Mouse (Mus musculus) adrenal gland, postnatal 14 days (tissue): ENCODE measurements around the gene Gm17581. TPM values are rescaled to one million over a fixed set of nuclear protein-coding genes. Genes with fewer than 3 reads are reported as not detected.
A peak's percentile ranks its signal among the peaks of the same experiment; 100 is the strongest.
"Not testable (repeated sequence)": the region's sequence is repeated elsewhere in the genome, so short reads cannot be mapped to it uniquely, and the experiment has no call there.

Experiments
- DNase-seq: peaks from one replicate; pipeline ENCODE4 v3.0.0; 2021; ENCODE audit warnings: mixed read lengths
- long read RNA-seq, 2 experiments: library from polyadenylated mRNA; stranded (forward); transcript quantifications; one replicate each; pipeline ENCODE4 v2.0.0; 2021
- total RNA-seq: library from RNA; stranded (reverse); gene quantifications from 2 replicates; pipeline ENCODE4 v1.2.3, GENCODE M21; 2021

Gm17581 gene
- total RNA-seq, result not detected in 2 replicates
- long read RNA-seq, experiment 1, result 0 reads
- long read RNA-seq, experiment 2, result 0 reads

GRCm38 (mm10) chr2:155735766-155736165, at the start of gene Gm17581:
Gm17581 (minus strand) TSS chr2:155735866.
- not testable (repeated sequence) for DNase-seq

- no peak for DNase-seq
Observed at GRCm38 (mm10) chr2:155784534-155784933, 48.9 kb upstream of the Gm17581 start.

GRCm38 (mm10) chr2:155779506-155779905, 43.8 kb upstream of the Gm17581 start:
- DNase-seq, result no peak

GRCm38 (mm10) chr2:155779066-155779465, 43.4 kb upstream of the Gm17581 start:
- peak; percentile 17 for DNase-seq

GRCm38 (mm10) chr2:155778004-155778403, 42.3 kb upstream of the Gm17581 start:
- DNase-seq, result no peak

- DNase-seq, result no peak
Observed at GRCm38 (mm10) chr2:155777688-155777985, 42.0 kb upstream of the Gm17581 start.

- no peak for DNase-seq
Observed at GRCm38 (mm10) chr2:155776824-155777687, 41.4 kb upstream of the Gm17581 start.

GRCm38 (mm10) chr2:155775685-155776263, 40.1 kb upstream of the Gm17581 start:
- DNase-seq, result peak; percentile 86

GRCm38 (mm10) chr2:155774927-155775684, 39.4 kb upstream of the Gm17581 start, which contains the start of gene Mmp24:
Mmp24 (plus strand) TSS chr2:155775342.
- DNase-seq, result no peak

GRCm38 (mm10) chr2:155774261-155774926, 38.7 kb upstream of the Gm17581 start:
- DNase-seq, result no peak

- no peak for DNase-seq
Observed at GRCm38 (mm10) chr2:155773664-155774063, 38.0 kb upstream of the Gm17581 start.

- DNase-seq, result peak; percentile 86
Observed at GRCm38 (mm10) chr2:155764679-155765418, 29.2 kb upstream of the Gm17581 start.

GRCm38 (mm10) chr2:155756855-155757566, 21.3 kb upstream of the Gm17581 start:
- DNase-seq, result peak; percentile 33

- peak; percentile 89 for DNase-seq
Observed at GRCm38 (mm10) chr2:155755746-155756145, 20.1 kb upstream of the Gm17581 start.

GRCm38 (mm10) chr2:155751014-155751786, 15.5 kb upstream of the Gm17581 start, which contains the start of gene Procr:
Procr (plus strand) TSS chr2:155751117.
- peak; percentile 78 for DNase-seq

GRCm38 (mm10) chr2:155749394-155749793, 13.7 kb upstream of the Gm17581 start:
- no peak for DNase-seq

GRCm38 (mm10) chr2:155745487-155745886, 9.8 kb upstream of the Gm17581 start:
- no peak for DNase-seq

GRCm38 (mm10) chr2:155743351-155743750, 7.7 kb upstream of the Gm17581 start:
- no peak for DNase-seq

- DNase-seq, result peak; percentile 83
Observed at GRCm38 (mm10) chr2:155742931-155743337, 7.3 kb upstream of the Gm17581 start.

- no peak for DNase-seq
Observed at GRCm38 (mm10) chr2:155742211-155742610, 6.5 kb upstream of the Gm17581 start.
